Mouse (Mus musculus) 3T3-L1 (cell line): ENCODE measurements around the gene Rock2.

Source experiments
- DNase-seq: peaks from one replicate; pipeline ENCODE4 v3.0.0-alpha.2; 2015; ENCODE audit warnings: low read depth, low spot score

Gene Rock2

GRCm38 (mm10) chr12:16894396-16895220 lies at the start of gene Rock2:
TSS of gene Rock2 (plus strand) at chr12:16894895.
- DNase-seq: no peak

DNA sequence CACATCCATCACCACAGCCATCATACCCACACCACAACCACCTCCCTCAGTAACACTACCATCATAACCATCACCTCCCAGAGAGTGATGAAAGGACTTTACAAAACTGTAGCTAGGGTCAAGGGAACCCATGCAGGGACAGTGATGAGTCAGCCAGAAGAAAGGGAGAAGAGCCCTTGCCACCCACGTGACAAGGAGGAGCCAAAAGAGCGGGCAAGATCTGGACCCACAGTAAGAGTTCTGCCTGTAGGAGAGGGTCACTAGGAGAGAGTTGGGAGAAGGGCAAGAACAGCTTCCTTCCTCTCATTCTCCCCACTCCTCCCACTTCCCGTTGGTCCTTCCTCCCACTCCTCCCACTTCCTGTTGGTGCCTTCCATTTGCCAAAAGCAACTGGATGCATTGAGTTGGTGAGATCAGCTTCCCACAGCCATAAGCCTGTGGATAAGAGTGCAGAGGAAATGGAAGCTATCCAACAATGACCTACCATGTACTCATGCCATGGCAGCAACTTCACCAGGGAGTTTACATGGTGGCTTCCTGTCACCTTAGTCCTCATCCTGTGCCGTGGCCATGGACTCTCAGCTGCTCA lies 47.4 kb upstream of the Rock2 start:
- DNase-seq: peak; percentile 46

GRCm38 (mm10) chr12:16848501-16848900 lies 46.2 kb upstream of the Rock2 start:
- no peak for DNase-seq

DNA sequence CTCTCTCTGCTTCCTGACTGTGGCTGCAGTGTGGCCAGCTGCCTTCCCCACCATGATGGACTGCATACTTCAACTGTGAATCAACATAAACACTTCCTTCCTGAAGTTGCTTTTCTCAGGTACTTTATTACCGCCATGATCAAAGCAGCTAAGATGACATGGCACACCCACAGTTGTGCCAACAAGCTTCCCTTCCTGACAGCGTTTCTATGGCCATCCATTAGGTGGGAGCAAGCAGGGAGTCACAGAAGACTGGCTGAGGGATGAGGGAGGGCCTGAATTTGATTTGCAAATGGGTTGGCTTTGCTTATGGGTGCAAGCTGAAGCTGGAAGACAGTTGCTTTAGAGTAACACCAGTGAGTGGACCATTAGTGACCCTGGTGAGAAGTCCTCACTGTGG lies 44.9 kb upstream of the Rock2 start:
- DNase-seq: no peak

DNA sequence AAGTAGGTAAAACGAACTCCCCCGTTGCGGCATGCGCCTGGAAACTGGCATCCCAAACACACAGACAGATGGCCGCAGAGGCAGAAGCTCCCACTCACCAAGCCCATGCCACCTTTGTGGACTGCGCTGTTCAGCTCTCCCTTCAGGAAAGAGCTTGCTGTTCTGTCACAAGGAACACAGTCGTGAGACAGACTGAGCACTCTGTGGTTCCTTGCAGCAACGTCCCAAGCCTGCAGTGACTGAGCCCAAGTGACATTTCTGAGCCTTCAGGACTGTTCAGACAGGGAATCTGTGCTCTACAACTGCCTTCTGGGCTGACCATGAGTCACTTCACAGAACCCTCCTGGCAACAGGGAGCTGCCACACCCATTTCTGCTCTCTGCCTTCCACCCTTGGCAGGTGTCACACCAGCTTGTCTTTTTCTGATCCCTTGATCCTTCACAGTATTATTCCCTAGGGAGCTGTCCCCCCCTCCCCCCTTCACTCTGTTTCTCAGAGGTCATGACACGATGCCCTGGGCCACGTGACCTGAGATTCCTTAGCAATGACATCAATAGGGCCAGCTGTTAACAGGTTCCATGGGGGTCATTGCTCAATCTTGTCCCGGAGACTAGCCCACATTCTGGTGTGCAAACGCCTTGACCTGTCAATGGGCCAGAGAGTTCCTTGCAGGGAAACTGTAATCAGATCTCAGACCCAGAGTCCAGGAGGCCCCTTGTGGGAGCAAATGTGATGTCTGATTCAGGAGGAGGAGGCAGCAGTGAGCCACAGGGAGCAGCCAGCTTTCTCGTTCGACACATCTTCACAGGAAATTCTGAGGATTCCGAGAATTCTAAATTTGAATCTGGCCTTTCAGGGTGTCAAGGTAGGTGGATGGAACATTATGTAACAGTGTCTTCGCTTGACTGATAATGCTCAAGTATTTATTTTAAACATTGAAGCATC lies 44.0 kb upstream of the Rock2 start:
- DNase-seq: peak; percentile 94

- DNase-seq: peak; percentile 97
Measured at GRCm38 (mm10) chr12:16853431-16854165, 41.1 kb upstream of the Rock2 start.

DNA sequence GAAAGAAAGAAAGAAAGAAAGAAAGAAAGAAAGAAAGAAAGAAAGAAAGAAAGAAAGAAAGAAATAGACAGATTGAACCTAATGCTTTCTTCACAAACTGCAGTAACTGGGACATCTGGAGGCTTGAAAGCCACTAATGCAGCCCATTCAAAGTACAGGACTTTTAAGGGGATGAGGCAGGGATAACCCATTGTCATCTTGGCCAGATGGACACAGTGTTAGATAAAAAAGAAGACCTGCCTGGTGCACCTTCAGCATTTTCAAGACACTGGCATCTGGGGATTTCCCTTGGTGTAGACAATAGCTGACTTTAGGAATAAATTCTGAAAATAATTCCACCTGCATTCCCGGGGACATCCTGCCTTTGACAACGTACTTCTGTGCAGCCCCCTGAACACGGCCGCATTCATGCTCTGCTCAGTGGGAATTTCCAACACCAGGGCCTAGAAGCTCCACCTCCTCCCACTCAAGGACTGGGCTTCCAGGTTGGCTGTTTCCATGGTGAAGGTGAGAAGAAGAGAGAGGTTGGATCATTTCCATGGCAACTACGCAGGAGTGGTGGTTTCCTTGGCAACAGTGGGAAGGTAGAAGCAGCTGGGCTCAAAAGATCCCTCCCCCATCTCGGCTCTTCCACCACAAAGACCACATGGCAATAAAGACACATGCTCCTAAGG lies 38.9 kb upstream of the Rock2 start:
- DNase-seq: no peak

GRCm38 (mm10) chr12:16856306-16856679 lies 38.4 kb upstream of the Rock2 start:
- DNase-seq: no peak

GRCm38 (mm10) chr12:16858081-16858480 lies 36.6 kb upstream of the Rock2 start:
- DNase-seq: no peak

DNA sequence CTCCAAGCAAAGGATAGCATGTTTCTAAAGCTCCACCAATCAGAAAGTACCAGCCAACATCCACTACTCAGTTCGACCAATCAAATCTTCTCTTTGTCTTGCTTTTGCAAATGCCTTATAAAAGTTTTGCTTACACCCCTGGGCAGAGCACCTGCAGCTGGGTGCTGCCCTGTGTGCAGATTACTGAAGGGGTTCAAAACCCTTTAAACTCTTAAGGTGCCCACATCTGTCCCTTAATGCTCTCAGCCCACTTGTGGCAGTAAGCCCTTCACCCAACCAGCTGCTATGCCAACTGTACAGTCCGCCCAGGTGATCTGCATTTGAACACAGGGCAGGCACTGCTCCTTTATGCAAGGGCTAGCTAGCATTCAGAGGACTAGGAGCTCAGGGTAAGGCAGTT lies 34.9 kb upstream of the Rock2 start:
- DNase-seq: no peak

GRCm38 (mm10) chr12:16860533-16860932 lies 34.2 kb upstream of the Rock2 start:
- no peak for DNase-seq

DNA sequence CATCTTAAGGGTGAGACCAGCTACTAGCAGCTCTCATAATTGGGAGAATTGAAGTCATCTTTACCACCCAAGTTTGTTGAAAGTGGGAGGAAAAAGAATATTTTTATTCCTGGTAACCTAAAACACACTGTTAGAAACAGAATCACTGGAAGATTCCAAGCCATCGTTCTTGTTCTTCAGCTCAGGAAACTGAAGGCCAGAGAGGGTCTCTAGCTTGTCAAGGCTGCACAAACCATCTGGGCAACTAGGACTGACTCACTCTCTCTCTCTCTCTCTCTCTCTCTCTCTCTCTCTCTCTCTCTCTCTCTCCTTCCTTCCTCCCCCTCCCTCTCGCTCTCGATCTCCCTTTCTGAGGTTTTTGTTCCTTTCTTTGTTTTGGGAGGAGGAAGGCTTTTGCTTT lies 33.7 kb upstream of the Rock2 start:
- DNase-seq: no peak

- DNase-seq: peak; percentile 58
Measured at GRCm38 (mm10) chr12:16864477-16864876, 30.2 kb upstream of the Rock2 start.

DNA sequence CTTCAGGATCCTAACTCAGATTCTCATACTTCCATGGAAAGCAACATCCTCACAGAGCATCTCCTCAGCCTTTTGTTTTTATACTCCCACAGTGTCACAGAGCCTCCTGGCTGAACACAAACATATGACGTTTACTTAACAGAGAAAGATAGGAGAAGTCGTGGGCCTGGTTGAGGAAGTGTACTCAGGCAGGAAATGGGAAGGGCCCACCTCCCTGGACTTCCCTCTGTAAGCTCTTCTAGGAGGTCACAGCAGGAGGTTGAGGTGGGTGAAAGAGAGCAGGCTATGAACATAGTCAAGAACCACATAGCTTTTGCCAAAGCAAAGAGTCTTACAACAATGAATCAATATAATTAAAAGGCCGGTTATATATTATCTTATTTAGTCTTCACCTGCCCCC lies 28.8 kb upstream of the Rock2 start:
- peak; percentile 28 for DNase-seq

- DNase-seq: peak; percentile 86
Measured at GRCm38 (mm10) chr12:16866460-16866859, 28.2 kb upstream of the Rock2 start.

GRCm38 (mm10) chr12:16867306-16867705 lies 27.4 kb upstream of the Rock2 start:
- no peak for DNase-seq

GRCm38 (mm10) chr12:16868618-16869017 lies 26.1 kb upstream of the Rock2 start:
- DNase-seq: no peak

DNA sequence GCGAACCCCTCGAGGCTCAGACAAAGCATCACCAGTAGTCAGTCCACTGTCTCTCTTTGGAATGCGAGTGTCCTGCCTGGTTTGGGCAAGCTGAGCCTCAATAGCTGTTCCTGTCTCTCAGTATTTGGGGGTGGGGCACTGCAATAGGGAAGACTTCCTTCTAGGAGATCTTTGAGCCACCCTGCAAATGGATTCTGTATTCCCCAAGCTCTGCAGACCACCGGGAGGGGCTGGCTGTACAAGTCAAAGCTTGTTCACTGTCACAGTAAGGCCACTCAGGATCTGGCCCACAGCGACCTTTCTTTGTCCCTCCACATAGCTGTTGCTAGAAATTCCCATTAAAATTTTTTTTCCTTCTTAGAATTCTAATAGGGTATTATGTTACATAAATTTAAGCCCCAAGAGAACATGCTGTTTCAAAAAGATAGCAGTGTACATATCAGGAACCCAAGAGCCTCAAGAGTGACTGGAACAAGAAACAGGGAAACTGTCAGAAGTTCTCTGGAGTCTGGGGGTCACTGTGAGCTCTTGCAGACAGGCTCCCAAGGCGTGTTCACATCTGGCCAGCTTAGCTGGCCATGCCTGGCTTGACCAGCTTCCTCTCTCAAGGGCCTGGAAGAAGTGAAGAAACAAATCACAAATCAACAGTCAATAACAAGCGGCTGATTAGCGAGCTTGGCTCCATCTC lies 25.5 kb upstream of the Rock2 start:
- no peak for DNase-seq

DNA sequence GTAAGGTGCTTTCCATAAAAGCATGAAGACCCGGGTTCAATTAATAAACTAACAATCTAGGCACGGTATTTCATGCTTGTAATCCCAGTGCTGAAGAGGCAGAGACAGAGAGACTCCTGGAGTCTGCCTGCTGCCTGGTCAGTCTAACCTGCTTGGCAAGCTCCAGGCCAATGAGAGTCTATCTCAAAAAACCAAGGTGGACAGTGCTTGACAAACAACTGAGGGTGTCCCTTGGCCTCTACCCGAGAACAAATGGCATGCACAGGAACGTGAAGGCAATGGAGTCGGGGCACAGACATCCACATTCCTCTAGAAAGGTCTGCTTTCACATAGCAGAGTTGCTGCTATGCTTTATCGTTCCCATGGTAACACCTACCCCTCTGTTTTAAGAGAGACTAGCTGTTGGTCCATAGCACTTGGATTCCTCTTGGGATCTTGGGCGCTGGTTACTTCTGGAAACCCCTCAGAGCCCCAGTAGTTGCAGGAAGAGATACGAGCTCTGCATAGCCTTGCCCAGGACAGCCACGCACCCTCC lies 24.8 kb upstream of the Rock2 start:
- no peak for DNase-seq
